Mouse (Mus musculus) olfactory bulb, adult 2 months (tissue): ENCODE results near the gene 2510039O18Rik.

Source experiments
- CTCF ChIP-seq: fragments of 200-500 bp; IDR thresholded peaks from 2 replicates; pipeline ENCODE4 v1.5.1; 2012; ENCODE audit warnings: low read depth, mild to moderate bottlenecking, low read length, moderate library complexity; ENCODE audit not compliant: insufficient read depth
- POLR2A ChIP-seq: fragments of 200-500 bp; IDR thresholded peaks from 2 replicates; pipeline ENCODE4 v1.6.1; 2012; ENCODE audit warnings: mild to moderate bottlenecking, low read depth, low read length, moderate library complexity; ENCODE audit not compliant: insufficient read depth

- TF ChIP-seq POLR2A (no peak), CTCF (no peak)
These were observed 44.8 kb upstream of the 2510039O18Rik start for GRCm38 (mm10) chr4:147895815-147896330.
